Mouse (Mus musculus): ENCODE measurements around the gene Fcho2.
A peak's percentile ranks its signal among the peaks of the same experiment; 100 is the strongest.

The Fcho2 gene

DNA sequence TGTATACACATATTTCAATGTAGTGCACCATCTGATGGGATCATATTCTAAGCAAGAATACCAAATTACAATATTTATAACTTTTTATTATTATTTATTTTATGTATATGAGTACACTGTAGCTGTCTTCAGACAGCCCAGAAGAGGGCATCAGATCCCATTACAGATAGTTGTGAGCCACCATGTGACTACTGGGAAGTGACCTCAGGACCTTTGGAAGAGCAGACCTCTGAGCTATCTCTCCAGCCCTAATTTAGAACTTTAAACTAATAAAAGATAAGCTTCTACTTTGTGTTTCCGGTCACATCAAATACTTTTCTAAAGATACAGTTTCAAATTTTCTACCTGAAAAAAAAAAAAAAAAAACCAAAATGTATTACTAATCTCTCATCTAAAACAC is 6.2 kb downstream of the Fcho2 start:
- no peak for ATAC-seq (ENCODE audit: low TSS enrichment)

DNA sequence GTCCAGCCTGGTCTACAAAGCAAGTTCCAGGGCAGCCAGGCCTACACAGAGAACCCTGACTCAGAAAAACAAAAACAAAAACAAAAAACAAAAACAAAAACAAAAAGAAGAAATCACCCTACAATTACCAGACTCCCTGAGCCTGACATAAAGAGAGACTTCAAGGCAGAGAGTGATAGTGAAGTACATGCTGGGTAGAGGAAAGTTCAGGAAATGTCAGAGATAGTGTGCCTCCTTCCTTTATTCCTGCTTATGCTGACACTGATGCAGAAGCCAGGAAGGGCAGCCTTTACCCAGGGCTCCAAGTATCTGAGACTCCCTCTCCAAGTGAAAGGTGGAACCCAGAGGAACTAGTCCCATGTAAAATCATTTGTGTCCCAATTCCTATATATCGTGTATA is 10.8 kb downstream of the Fcho2 start:
- no peak for ATAC-seq (ENCODE audit: low TSS enrichment)

DNA sequence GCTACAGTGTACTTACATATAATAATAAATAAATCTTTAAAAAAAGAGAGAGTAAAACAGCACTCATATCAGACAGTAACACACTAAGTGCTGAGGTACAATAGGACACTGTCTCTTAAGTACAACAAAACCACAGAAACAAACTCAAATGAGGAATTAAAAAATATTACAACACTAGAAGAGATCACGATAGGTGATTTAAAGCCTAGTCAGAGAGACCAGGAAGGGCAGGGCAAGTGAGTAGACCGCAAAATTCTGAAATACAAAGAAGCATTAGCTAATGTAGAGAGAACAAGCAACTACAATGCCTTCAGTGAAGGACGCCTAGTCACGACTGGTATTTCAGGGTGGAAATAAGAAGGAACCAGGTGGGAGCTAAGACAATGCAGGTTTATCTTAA is 11.6 kb downstream of the Fcho2 start:
- ATAC-seq (ENCODE audit: low TSS enrichment), result no peak

DNA sequence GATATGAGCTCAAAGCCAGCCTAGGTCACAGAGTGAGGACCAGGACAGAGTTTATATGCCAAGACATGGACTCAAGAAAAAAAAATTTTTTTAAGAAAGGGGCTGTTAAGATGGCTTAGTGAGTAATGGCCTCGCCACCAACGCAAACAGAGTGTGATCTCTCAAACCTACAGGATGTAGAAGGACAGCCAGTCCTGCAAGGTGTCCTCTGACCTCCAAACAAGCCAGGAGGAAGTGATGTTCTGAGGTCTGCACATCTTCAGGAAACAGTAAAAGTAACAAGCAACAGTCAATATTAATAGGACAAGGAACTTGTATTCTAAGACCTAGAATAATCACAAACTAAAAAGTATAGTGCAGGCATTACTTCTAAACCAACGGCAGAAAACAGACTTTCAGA is 12.3 kb downstream of the Fcho2 start:
- no peak for ATAC-seq (ENCODE audit: low TSS enrichment)

DNA sequence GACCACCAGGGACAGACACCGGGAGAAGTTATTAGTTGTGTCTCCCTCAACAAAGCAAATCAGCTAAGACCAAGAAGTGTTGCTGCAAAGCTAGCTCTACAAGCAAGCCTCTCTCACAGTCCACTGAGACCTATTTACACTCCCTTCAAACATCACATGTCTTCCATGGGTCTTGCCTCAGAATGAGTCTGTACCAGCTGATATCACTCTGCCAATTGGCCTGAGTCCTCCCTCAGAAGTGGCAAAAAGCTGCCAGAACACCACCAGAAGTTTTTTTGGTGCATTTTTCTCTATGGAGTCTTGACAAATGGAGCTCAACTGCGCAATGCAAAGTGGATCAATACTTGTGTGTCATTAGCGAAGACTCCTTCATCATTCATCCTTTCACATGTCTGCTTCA is 19.7 kb downstream of the Fcho2 start:
- ATAC-seq (ENCODE audit: low TSS enrichment), result no peak

DNA sequence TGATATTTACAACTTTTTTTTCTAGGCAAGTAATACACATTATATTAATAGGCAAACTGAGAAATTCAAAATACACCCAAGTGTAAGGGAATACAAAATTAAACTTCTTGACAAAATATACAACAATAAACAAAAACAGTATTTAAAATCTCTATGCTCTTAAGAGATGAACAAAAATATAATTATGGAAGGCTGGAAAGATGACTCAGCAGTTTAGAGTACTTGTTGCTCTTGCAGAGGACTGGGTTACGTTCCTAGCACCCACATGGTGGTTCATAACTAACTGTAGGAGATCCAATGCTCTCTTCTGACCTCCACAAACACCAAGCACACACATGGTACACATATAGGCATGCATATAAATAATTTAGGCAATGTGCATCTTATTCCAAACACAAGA is 22.4 kb downstream of the Fcho2 start:
- ATAC-seq (ENCODE audit: low TSS enrichment), result no peak

DNA sequence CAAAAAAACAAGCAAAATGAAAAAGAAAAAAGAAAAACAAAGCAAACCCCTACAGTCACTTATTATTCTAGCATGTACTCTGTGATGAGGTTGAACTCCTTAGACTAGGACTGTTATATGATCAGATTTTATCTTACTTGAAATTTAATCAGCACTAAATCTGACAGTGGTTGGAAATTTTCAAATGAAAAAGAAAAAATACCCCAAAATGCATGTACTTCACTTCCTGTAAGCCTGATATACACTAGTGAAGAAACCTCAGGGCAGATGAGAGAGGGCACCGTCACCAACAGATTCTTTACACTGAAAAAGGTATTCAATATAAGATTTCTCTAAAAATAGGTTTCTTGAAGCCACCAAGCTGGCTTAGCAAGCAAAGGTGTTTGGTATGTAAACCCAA is 23.6 kb downstream of the Fcho2 start:
- ATAC-seq (ENCODE audit: low TSS enrichment), result no peak

DNA sequence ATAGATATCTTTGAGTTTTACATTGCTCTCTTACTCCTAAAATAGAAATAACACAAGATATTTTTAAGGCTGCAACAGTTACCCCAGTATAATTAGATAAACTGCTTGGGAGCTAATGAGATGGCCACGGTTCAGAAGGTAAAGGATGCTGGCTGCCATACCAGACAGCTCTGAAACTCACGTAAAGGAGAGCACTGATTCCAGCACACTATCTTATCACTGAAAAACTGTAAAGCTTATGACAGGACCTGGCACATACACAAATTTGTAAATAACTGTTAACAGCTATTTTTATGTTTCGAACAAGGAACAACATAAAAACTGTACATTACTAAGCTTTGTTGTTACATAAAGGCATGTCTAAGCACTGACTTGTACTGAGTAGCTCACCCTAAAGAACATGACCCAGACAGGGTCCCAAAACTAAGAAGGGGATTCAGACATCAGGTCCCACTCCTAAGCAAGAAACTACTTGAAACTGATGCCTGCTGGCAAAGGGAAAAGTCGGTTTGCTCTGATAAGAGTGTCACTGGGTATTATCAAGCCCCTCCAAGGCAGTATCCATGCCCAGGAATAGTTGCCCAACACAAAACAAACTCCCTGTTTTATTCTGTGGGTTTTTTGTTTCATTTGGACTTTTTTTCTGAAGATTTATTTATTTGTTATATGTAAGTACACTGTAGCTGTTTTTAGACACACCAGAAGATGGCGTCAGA is 28.1 kb downstream of the Fcho2 start:
- no peak for ATAC-seq (ENCODE audit: low TSS enrichment)

DNA sequence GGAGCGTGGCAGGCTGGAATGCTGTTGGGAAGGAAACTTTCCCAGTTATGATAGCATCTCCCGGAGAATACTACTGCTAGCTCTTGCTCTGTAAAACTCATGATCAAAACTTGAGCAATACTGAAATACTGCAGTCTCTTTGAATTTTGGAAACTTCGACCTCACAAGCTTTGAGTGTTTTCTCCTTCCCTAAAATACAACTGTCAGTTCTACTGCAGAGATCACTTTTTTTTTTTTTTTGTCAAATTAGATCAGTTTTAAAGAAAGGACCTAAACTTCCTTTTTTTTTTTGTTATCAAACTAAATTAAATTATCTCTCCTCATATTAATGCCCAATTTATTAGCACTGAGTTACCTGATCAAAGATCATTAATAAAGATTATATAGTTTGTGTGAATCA is 37.3 kb downstream of the Fcho2 start:
- ATAC-seq (ENCODE audit: low TSS enrichment), result no peak

DNA sequence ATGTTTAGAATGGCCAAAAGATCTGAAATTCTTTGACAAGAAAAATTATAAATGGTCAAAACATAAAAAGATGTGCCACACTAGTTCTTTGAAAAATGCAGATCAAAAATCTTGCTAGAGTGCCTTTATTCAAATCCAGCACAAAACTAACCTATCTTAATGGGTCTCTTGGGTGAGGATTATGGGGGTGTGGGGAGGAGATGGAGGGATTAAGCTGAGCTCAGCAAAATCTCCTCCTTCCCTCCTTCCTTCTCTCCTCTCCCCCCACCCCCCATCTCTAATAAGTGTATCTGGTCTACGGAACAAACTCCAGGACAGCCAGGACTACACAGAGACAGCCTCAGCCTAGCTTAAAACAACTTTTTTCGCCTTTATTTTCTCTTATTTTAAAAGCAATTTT is 43.8 kb downstream of the Fcho2 start:
- ATAC-seq (ENCODE audit: low TSS enrichment), result no peak

DNA sequence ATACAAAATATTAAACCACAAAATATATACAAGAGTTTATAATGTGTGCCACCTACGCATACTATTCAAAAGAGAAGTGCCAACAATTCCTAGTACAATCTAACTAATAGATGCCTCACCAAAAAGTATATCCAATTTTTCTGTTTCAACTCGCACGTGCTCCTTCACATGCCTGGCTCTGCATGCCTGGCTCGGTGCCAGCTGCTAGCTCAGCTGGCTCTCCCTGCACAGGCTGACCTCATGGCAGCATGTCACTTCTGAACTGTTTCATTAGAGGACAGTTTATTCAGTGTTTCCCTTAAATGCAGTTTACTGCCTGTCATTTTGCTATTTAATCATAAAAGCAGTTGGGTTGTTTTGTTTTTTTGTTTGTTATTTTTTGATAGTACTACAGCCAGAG is 46.9 kb downstream of the Fcho2 start:
- ATAC-seq (ENCODE audit: low TSS enrichment), result no peak

DNA sequence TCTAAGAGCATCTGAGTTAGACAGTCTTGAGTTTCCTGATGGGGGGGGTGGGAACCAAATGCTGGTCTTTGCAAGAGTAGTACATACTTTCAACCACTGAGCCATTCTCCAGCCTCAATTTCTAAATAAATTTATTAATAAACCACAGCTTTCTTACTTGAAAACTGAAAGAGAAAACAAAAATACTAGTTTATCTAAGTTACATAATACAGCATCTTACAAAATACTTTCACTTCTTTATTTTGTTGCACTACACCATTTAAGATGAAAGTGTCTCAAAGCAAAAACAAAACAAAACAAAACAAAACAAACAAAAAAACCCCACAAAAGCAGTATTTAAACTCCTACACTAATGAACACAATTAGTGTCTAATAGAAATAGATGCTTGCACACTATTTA is 53.5 kb downstream of the Fcho2 start:
- no peak for ATAC-seq (ENCODE audit: low TSS enrichment)

DNA sequence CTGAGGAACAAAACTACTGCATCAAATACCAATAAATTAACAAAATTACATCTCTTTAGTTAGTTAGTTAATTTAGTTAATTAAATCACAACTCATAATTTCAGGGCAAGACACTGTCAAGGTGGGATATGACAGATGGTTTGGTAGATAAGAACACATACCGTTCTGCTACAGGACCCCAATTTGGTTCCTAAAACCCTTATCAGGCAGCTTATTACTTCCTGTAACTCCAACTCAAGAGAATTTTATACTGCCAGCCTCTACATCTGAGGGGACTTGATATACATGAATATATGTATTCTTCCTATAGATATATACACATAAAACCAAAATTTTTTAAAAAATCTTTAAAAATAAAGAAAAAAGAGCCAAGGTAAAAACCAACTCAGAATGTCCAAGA is 59.4 kb downstream of the Fcho2 start:
- no peak for ATAC-seq (ENCODE audit: low TSS enrichment)

DNA sequence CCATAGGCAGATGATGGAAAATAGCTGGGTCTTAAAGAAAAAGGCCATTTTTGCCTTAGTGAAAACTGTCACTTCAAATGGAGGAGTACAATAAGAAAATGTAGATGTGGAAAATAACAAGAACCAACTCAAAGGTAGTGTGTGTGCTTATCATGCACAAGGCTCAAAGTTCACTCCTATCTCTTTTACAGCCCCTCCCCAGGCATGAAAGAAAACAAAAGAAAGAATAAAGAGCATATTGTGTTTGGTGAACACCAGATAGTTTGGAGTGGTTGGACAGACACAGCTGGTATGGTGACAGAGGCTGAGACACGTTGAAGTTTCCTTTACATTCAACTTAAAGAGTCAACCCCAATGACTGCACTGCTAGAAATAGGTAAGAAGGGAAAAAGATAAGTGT is 70.6 kb downstream of the Fcho2 start:
- no peak for ATAC-seq (ENCODE audit: low TSS enrichment)

DNA sequence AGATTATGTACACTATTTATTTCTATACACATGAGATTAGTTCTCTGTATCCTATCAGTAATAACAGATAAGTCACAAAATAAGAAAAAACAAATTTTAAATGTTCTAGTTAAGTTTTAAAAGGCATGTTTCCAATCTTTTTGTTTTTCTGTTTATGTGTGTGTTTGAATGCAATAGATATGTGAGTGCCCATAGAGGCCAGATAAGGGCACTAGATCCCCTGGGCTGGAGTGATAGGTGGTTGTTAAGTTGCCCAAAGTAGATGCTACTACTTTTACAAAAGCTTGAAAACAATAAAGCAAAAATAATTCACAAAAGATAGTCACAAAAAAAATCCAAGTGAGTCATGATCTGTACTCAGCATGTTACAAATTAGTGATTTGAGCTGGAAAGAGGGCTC is 71.4 kb downstream of the Fcho2 start:
- no peak for ATAC-seq (ENCODE audit: low TSS enrichment)

DNA sequence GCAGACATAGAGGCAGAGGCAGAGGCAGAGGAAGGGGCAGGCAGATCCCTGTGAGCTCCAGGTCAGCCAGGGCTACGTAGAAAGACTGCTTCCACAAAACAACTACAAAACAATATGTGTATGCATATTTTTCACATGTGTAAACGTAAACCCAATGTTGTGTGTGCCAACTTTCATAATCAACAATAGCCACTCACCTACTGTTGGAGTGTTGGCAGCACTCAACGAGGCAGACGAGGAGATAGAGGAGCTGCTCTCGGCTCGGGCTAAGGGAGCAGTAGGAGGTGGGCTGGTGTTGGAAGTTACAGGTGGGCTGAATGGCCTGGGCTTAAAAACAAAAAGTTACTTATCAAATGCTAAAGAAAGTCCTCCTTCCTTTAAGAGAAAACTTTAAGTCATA is 72.0 kb downstream of the Fcho2 start:
- no peak for ATAC-seq (ENCODE audit: low TSS enrichment)

DNA sequence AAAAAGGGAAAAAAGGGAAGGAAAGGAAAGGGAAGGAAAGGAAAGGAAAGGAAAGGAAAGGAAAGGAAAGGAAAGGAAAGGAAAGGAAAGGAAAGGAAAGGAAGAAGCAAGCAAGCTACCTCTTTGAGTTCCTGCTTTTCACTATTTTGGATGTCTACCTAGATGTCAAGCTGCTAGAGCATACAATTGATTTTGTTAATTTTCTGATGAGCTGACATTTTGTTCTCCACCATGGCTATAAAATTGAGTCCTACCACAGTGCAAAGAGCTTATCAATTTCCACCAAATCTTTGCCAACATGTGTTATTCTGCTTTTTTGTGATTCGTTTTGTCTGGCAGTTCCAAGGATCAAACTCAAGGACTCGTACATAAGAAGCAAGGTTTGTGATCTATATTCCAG is 77.0 kb downstream of the Fcho2 start:
- ATAC-seq (ENCODE audit: low TSS enrichment), result no peak

DNA sequence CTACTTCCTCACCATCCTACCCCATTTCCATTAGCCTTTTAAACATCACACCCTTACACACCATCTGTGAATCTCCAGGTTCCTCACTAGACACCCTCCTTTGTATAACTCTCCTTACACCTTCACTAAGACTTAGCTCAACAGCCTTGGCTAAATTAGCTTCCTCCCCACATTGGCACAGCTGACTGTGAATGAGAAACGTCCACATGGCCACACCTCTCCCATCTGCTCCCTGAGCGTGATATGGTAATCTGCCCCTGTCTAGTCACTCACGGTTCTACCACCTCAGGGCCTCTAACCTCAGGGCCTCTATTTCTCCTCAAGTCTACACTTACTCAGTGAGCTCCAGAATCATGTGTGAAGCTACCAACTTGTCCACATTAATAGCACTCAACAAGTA is 82.0 kb downstream of the Fcho2 start:
- peak; percentile 64 for ATAC-seq (ENCODE audit: low TSS enrichment)

DNA sequence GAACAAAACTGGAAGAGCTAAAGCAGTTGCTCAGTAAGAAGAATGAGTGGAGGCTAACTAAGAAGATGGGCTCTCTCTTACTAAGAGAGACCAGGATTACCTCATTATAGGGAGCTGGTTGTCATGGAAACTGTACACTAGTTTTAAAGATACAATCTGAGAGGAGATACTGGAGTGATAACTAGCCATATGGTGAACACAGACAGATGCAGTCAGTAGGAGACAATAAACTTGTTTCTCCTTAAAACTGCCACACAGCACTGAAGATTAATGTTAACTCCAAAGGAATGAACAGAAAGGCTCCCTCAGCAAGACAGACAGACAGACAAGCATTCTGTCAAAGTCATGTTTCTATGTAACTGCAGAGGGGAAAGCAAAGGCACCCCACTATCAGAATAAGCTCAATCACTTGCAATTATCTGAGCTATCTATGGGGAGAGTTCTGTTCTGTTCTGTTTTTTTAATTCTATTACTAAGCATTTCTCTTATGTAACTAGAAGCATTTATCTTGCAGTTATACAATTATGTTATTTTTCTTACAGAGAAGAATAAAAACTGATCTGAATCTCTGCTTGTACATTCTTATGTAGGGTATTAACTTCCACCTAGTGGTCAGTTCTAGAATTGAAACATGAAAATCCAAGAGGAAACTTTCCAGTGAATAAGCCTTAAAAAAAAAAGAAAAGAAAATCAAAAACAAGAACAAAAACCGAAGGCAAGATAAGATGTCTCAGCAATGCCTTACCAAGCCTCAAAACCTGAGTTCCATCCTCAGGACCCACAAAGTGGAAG is 85.8 kb downstream of the Fcho2 start:
- peak; percentile 79 for ATAC-seq (ENCODE audit: low TSS enrichment)

DNA sequence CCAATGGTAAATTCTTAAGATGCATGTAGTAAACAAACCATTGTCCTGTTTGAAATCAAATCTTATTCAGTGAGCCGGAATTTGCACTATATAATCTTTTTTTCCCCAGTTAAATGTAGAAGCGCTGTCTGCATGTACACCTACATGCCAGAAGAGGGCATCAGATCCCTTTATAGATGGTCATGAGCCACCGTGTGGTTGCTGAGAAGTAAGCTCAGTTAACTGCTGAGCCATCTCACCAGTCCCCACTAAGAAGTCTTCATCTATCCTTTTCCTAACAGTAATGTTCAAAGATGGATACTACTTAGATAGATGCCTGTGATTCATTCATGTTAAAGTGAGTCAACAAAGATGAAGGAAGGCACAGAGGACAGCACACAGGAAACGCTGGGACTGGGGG is 88.8 kb downstream of the Fcho2 start:
- peak; percentile 53; the same call in 1 of the 2 replicates for ATAC-seq (ENCODE audit: low TSS enrichment)

DNA sequence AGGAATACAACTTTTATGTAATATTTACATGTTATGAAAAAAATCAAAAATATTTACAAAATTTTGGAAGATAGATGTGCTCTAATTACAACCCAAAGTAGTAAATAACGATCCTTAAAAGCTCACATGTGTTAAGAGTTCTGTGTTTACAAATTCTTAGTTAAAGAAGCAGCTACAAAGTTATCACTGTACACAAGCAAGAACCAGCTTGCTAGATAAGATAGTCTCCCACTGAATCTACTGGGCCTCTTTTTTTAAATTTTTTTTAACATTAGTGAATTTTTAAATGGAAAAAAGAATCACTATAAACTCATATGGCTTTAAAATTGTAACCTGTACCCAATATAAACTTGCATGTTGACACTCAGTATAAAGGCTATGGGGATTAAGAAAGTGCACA is 91.8 kb downstream of the Fcho2 start:
- no peak for ATAC-seq (ENCODE audit: low TSS enrichment)

DNA sequence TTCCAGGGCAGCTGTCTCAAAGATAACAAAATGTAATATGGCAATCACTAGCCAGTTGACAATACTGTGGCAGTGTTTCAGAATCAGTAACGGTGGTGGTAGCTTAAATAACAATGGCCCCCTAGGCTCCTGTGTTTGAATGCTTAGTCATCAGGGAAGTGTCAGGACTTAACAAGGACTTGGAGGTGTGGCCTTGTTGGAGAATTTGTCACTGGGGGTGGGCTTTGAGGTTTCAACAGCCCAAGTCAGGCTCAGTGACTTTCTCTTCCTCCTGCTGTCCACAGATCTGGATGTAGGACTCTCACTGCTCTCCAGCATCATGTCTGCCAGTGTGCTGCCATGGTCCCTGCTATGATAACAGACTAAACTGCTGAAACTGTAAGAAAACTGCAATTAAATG is 93.0 kb downstream of the Fcho2 start:
- no peak for ATAC-seq (ENCODE audit: low TSS enrichment)

DNA sequence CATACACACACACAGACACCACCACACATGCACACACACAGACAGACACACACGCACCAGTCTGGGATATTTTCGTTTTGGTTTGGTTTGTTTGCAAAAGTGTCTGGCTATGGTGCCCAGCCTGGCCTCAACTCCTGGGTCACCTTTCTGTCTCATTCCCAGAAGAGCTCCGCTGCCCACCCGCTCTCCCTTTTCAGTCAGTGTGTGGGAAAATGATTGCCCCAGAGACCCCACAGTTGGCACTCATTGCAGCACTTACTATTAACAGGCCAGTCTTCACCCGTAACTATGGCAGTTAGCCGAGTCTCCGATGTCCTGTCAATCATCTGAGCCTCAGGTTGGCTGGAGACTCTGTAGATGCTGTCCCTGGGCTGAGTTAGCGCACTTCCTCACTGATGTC is 99.1 kb downstream of the Fcho2 start:
- ATAC-seq (ENCODE audit: low TSS enrichment), result no peak
